Mouse (Mus musculus) forebrain, embryonic 13.5 days (tissue): ENCODE measurements around the gene Ccdc85c. TPM values are rescaled to one million over a fixed set of nuclear protein-coding genes. Genes with fewer than 3 reads are reported as not detected.
A peak's percentile ranks its signal among the peaks of the same experiment; 100 is the strongest.

Experiments
- ATAC-seq: fragments of 200-750 bp; cut with Nextera tagmentation; 2 replicates; pipeline ENCODE4 v1.8.0; 2017
- H3K27ac ChIP-seq: fragments of 300-500 bp; sonication (generic); 2 replicates; pipeline ENCODE4 v1.5.1; 2015; ENCODE audit warnings: inconsistent platforms, mild to moderate bottlenecking, moderate library complexity
- H3K27me3 ChIP-seq: fragments of 300-500 bp; sonication (generic); 2 replicates; pipeline ENCODE4 v1.6.1; 2015; ENCODE audit warnings: mild to moderate bottlenecking, inconsistent platforms
- H3K36me3 ChIP-seq: fragments of 300-500 bp; sonication (generic); 2 replicates; pipeline ENCODE4 v1.6.1; 2015; ENCODE audit warnings: mild to moderate bottlenecking, inconsistent platforms; ENCODE audit not compliant: poor library complexity, severe bottlenecking
- H3K4me1 ChIP-seq: fragments of 300-500 bp; sonication (generic); 2 replicates; pipeline ENCODE4 v1.6.1; 2015; ENCODE audit warnings: inconsistent platforms
- H3K4me2 ChIP-seq: fragments of 300-500 bp; sonication (generic); 2 replicates; pipeline ENCODE4 v1.6.1; 2015; ENCODE audit warnings: inconsistent platforms, mild to moderate bottlenecking, moderate library complexity
- H3K4me3 ChIP-seq: fragments of 300-500 bp; sonication (generic); 2 replicates; pipeline ENCODE4 v1.5.1; 2015; ENCODE audit warnings: mild to moderate bottlenecking, inconsistent platforms
- H3K9ac ChIP-seq: fragments of 300-500 bp; sonication (generic); 2 replicates; pipeline ENCODE4 v1.6.1; 2015; ENCODE audit warnings: mild to moderate bottlenecking, inconsistent platforms
- H3K9me3 ChIP-seq: fragments of 300-500 bp; sonication (generic); replicated peaks from 2 replicates; pipeline ENCODE4 v1.6.1; 2016; ENCODE audit warnings: inconsistent platforms
- WGBS: fragments of 180-500 bp; shearing (Covaris S2); methylation state at CpG from one replicate; pipeline ENCODE4 v1.1.7; 2015; 5-methylcytosine and 5-hydroxymethylcytosine counted together
- polyA plus RNA-seq: library from polyadenylated mRNA; unstranded; fragments of >200 nt; fragmentation: Nextera tagmentation; extraction: Ambion mirVana; gene quantifications from 2 replicates; pipeline ENCODE4 v1.2.1, GENCODE M21; 2015

The Ccdc85c gene
- polyA plus RNA-seq, 1 experiment from 2014 or later, result 17.4 TPM

- Histone ChIP-seq H3K4me3 (peak overlapping the region; percentile 97), H3K4me2 (peak overlapping the region; percentile 81), H3K9ac (peak overlapping the region; percentile 91), H3K27me3 (no peaks in the 10 kb centered on the region), H3K9me3 (no peaks in the 10 kb centered on the region), H3K27ac (peak overlapping the region; percentile 78), H3K36me3 (peaks cover 19% of the 10 kb centered on the region), H3K4me1 (peaks cover 32% of the 10 kb centered on the region)
- ATAC-seq, result no peak
- under 1% methylated on average over 73 of the region's 103 CpGs for WGBS
These were observed 96.6 kb downstream of the Ccdc85c start for GRCm38 (mm10) chr12:108178331-108179245.

- Histone ChIP-seq H3K4me2 (no peak overlapping the region), H3K4me1 (peaks cover 37% of the 10 kb centered on the region), H3K9ac (no peak overlapping the region), H3K36me3 (no peaks in the 10 kb centered on the region), H3K27ac (no peak overlapping the region), H3K9me3 (no peaks in the 10 kb centered on the region), H3K27me3 (no peaks in the 10 kb centered on the region), H3K4me3 (no peak overlapping the region)
- ATAC-seq, result no peak
- WGBS, result 81% methylated on average over 3 of the region's 3 CpGs
These were observed 98.9 kb downstream of the Ccdc85c start for GRCm38 (mm10) chr12:108176366-108176765.

GRCm38 (mm10) chr12:108174606-108175505 is 100.4 kb downstream of the Ccdc85c start:
- Histone ChIP-seq H3K9me3 (no peaks in the 10 kb centered on the region), H3K4me2 (no peak overlapping the region), H3K36me3 (no peaks in the 10 kb centered on the region), H3K4me1 (peaks cover 28% of the 10 kb centered on the region), H3K4me3 (no peak overlapping the region), H3K9ac (no peak overlapping the region), H3K27ac (no peak overlapping the region), H3K27me3 (no peaks in the 10 kb centered on the region)
- 78% methylated on average over 8 of the region's 8 CpGs for whole genome bisulfite sequencing
- no peak for ATAC-seq

GRCm38 (mm10) chr12:108172639-108173038 is 102.6 kb downstream of the Ccdc85c start:
- no peaks in the 10 kb centered on the region for H3K36me3 ChIP-seq

DNA sequence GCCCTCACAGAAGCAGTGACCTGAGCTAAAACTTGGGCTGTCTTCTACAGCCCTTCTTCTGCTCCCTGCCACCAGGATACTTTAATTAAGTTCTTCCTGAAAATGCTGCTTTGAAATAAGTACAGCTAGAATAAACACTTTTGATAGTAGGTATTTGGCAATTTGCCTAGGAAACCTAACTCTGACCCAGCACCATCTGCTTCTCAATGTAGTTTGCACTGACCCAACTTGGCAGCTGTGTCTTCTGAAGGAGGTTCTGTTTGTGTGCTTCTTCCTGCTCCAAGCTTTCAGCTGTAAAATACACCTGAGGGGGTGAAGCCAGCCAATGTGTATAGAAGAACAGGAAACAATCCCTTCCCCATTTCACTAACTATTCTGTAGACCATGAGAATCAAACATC is 103.9 kb downstream of the Ccdc85c start:
- no peak overlapping the region for H3K4me3 ChIP-seq
- H3K4me2 ChIP-seq, result no peak overlapping the region
- H3K27ac ChIP-seq, result no peak overlapping the region
- H3K9ac ChIP-seq, result no peak overlapping the region
- H3K9me3 ChIP-seq, result no peaks in the 10 kb centered on the region
- H3K36me3 ChIP-seq, result no peaks in the 10 kb centered on the region
- ATAC-seq, result no peak
- peaks cover 16% of the 10 kb centered on the region for H3K4me1 ChIP-seq
- no peaks in the 10 kb centered on the region for H3K27me3 ChIP-seq

More at GRCm38 (mm10) chr12:108172639-108173038, 102.6 kb downstream of the Ccdc85c start:
- H3K9ac ChIP-seq, result no peak overlapping the region
- H3K4me1 ChIP-seq, result peaks cover 28% of the 10 kb centered on the region
- no peaks in the 10 kb centered on the region for H3K27me3 ChIP-seq
- no peak overlapping the region for H3K4me3 ChIP-seq
- 68% methylated on average over 4 of the region's 4 CpGs for WGBS
- no peaks in the 10 kb centered on the region for H3K9me3 ChIP-seq
- no peak for ATAC-seq
- no peak overlapping the region for H3K4me2 ChIP-seq
- H3K27ac ChIP-seq, result no peak overlapping the region

- ATAC-seq, result no peak
- Histone ChIP-seq H3K27me3 (no peaks in the 10 kb centered on the region), H3K27ac (no peak overlapping the region), H3K36me3 (no peaks in the 10 kb centered on the region), H3K9ac (no peak overlapping the region), H3K4me1 (peaks cover 14% of the 10 kb centered on the region), H3K4me2 (no peak overlapping the region), H3K4me3 (no peak overlapping the region), H3K9me3 (no peaks in the 10 kb centered on the region)
- WGBS, result 88% methylated on average over 3 of the region's 3 CpGs
These were observed 104.8 kb downstream of the Ccdc85c start for GRCm38 (mm10) chr12:108170467-108170866.

DNA sequence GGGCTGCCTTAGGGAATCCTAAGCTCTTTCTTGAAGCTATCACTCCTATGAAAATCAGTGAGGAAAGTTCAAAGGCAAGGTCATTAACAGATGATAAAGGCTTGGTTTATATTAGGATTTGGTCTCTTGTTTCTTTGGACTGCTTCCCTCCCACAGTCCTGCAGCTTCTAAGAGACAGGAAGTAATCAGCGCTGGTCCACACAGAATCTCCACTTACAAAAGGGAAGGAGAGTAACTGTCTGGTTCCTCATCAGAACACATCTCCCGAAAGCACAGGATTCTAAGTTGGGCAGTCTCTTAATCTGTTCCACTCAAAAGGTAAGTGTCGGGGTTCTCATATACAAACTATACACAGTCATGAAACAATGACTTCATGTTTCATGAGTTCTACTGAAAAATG is 106.3 kb downstream of the Ccdc85c start:
- WGBS, result 76% methylated on average over 3 of the region's 3 CpGs
- no peak overlapping the region for H3K4me3 ChIP-seq
- no peak overlapping the region for H3K4me2 ChIP-seq
- no peaks in the 10 kb centered on the region for H3K36me3 ChIP-seq
- H3K9me3 ChIP-seq, result no peaks in the 10 kb centered on the region
- H3K27me3 ChIP-seq, result no peaks in the 10 kb centered on the region
- no peak overlapping the region for H3K27ac ChIP-seq
- ATAC-seq, result no peak
- H3K4me1 ChIP-seq, result peaks cover 14% of the 10 kb centered on the region
- H3K9ac ChIP-seq, result no peak overlapping the region

- Histone ChIP-seq H3K27ac (no peak overlapping the region), H3K9me3 (no peaks in the 10 kb centered on the region), H3K9ac (no peak overlapping the region), H3K27me3 (no peaks in the 10 kb centered on the region), H3K4me1 (peaks cover 4% of the 10 kb centered on the region; the same call in 1 of the 2 replicates), H3K4me2 (no peak overlapping the region), H3K36me3 (peaks cover 43% of the 10 kb centered on the region), H3K4me3 (no peak overlapping the region)
- WGBS, result 76% methylated on average over 3 of the region's 3 CpGs
- ATAC-seq, result no peak
These were observed 111.5 kb downstream of the Ccdc85c start for GRCm38 (mm10) chr12:108163706-108164105.

DNA sequence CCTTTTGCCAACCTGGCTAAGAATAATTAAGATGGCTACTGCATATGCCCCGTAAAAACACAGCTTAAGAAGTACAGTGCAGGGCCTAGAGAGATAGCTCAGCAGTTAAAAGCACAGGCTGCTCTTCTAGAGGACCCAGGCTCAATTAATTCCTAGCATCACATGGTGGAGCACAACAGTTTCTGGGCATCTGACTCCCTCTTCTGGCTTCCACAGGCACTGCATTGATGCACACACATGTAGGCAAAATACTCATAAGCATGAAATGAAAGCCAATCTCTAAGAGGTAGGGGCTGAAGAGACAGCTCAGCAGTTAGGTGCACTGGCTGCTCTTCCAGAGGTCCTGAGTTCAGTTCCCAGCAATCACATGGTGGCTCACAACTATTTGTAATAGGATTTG is 113.2 kb downstream of the Ccdc85c start:
- Histone ChIP-seq H3K36me3 (peaks cover 53% of the 10 kb centered on the region), H3K4me3 (no peak overlapping the region), H3K9ac (no peak overlapping the region), H3K9me3 (no peaks in the 10 kb centered on the region), H3K4me2 (no peak overlapping the region), H3K27me3 (no peaks in the 10 kb centered on the region), H3K4me1 (0 out of 2 replicates have a peak, but pooled peaks cover 2% of the 10 kb centered on the region), H3K27ac (no peak overlapping the region)
- WGBS, result 84% methylated on average over 1 of the region's 1 CpGs
- no peak for ATAC-seq

GRCm38 (mm10) chr12:108159863-108160262 is 115.4 kb downstream of the Ccdc85c start:
- no peak overlapping the region for H3K27ac ChIP-seq
- H3K9me3 ChIP-seq, result no peaks in the 10 kb centered on the region
- H3K4me3 ChIP-seq, result no peak overlapping the region
- no peak for ATAC-seq
- H3K4me2 ChIP-seq, result no peak overlapping the region
- 0 out of 2 replicates have a peak, but pooled peaks cover 2% of the 10 kb centered on the region for H3K4me1 ChIP-seq
- H3K9ac ChIP-seq, result no peak overlapping the region
- H3K36me3 ChIP-seq, result peaks cover 66% of the 10 kb centered on the region
- no peaks in the 10 kb centered on the region for H3K27me3 ChIP-seq
